Mouse (Mus musculus) embryonic facial prominence, embryonic 13.5 days (tissue): ENCODE results near the gene Smo. TPM values are rescaled to one million over a fixed set of nuclear protein-coding genes. Genes with fewer than 3 reads are reported as not detected.

Source experiments
- polyA plus RNA-seq: library from polyadenylated mRNA; unstranded; fragments of >200 nt; fragmentation: Nextera tagmentation; extraction: Ambion mirVana; gene quantifications from 2 replicates; pipeline ENCODE4 v1.2.1, GENCODE M21; 2015

Smo gene
- polyA plus RNA-seq, 1 experiment from 2014 or later = 57.4 TPM

Other genes with a start within 250 kb of the Smo start
- 37.9 and 44.7 TPM in 2 replicates for gene Kcp, start 227.6 kb upstream of the Smo start, polyA plus RNA-seq
- gene Irf5, start 208.9 kb upstream of the Smo start, polyA plus RNA-seq = 3.6 and 4.6 TPM in 2 replicates
- gene Tnpo3, start 125.6 kb upstream of the Smo start, polyA plus RNA-seq = 97.3 and 97.6 TPM in 2 replicates
- gene Tspan33, start 41.3 kb upstream of the Smo start, polyA plus RNA-seq = 2.8 and 4.7 TPM in 2 replicates
- gene Ahcyl2, start 32.5 kb downstream of the Smo start, polyA plus RNA-seq = 14.1 and 15.2 TPM in 2 replicates
- gene Strip2, start 181.5 kb downstream of the Smo start, polyA plus RNA-seq = 0.80 and 0.83 TPM in 2 replicates